Mouse (Mus musculus): ENCODE results near the gene Lrp5.

The Lrp5 gene

GRCm38 (mm10) chr19:3586540-3586939, 99.8 kb downstream of the Lrp5 start:
- Histone ChIP-seq H3K27me3 (ENCODE audit: control insufficient read depth, insufficient read depth, low read length, poor library complexity, severe bottlenecking) (no peaks in the 10 kb centered on the region), H3K36me3 (ENCODE audit: control insufficient read depth, insufficient read depth, low read length, poor library complexity, severe bottlenecking) (no peaks in the 10 kb centered on the region)
- peak; percentile 66 for DNase-seq (ENCODE audit: low read depth, low spot score)

GRCm38 (mm10) chr19:3586026-3586425, 100.3 kb downstream of the Lrp5 start:
- no peaks in the 10 kb centered on the region for H3K27me3 ChIP-seq (ENCODE audit: control insufficient read depth, insufficient read depth, low read length, poor library complexity, severe bottlenecking)
- no peak for DNase-seq (ENCODE audit: low read depth, low spot score)
- H3K36me3 ChIP-seq (ENCODE audit: control insufficient read depth, insufficient read depth, low read length, poor library complexity, severe bottlenecking): no peaks in the 10 kb centered on the region

- no peaks in the 10 kb centered on the region for H3K36me3 ChIP-seq (ENCODE audit: control insufficient read depth, insufficient read depth, low read length, poor library complexity, severe bottlenecking)
- no peaks in the 10 kb centered on the region for H3K27me3 ChIP-seq (ENCODE audit: control insufficient read depth, insufficient read depth, low read length, poor library complexity, severe bottlenecking)
- peak; percentile 68 for DNase-seq (ENCODE audit: low read depth, low spot score)
Observed at GRCm38 (mm10) chr19:3581326-3581725, 105.0 kb downstream of the Lrp5 start.

- DNase-seq (ENCODE audit: low read depth, low spot score): no peak
- Histone ChIP-seq H3K27me3 (ENCODE audit: control insufficient read depth, insufficient read depth, low read length, poor library complexity, severe bottlenecking) (no peaks in the 10 kb centered on the region), H3K36me3 (ENCODE audit: control insufficient read depth, insufficient read depth, low read length, poor library complexity, severe bottlenecking) (no peaks in the 10 kb centered on the region)
Observed at GRCm38 (mm10) chr19:3577911-3578290, 108.5 kb downstream of the Lrp5 start.

- Histone ChIP-seq H3K27me3 (ENCODE audit: control insufficient read depth, insufficient read depth, low read length, poor library complexity, severe bottlenecking) (no peaks in the 10 kb centered on the region), H3K36me3 (ENCODE audit: control insufficient read depth, insufficient read depth, low read length, poor library complexity, severe bottlenecking) (no peaks in the 10 kb centered on the region)
- DNase-seq (ENCODE audit: low read depth, low spot score): no peak
Observed at GRCm38 (mm10) chr19:3577265-3577910, 109.0 kb downstream of the Lrp5 start.

- Histone ChIP-seq H3K27me3 (ENCODE audit: control insufficient read depth, insufficient read depth, low read length, poor library complexity, severe bottlenecking) (no peaks in the 10 kb centered on the region), H3K36me3 (ENCODE audit: control insufficient read depth, insufficient read depth, low read length, poor library complexity, severe bottlenecking) (no peaks in the 10 kb centered on the region)
- no peak for DNase-seq (ENCODE audit: low read depth, low spot score)
Observed at GRCm38 (mm10) chr19:3576451-3577264, 109.7 kb downstream of the Lrp5 start.

GRCm38 (mm10) chr19:3575632-3576384, 110.6 kb downstream of the Lrp5 start, which contains the start of gene Ppp6r3:
Gene Ppp6r3, minus strand, starts transcription at chr19:3575749.
- peak; percentile 98 for DNase-seq (ENCODE audit: low read depth, low spot score)
- Histone ChIP-seq H3K27me3 (ENCODE audit: control insufficient read depth, insufficient read depth, low read length, poor library complexity, severe bottlenecking) (no peaks in the 10 kb centered on the region), H3K36me3 (ENCODE audit: control insufficient read depth, insufficient read depth, low read length, poor library complexity, severe bottlenecking) (0 out of 2 replicates have a peak, but pooled peaks cover 2% of the 10 kb centered on the region)

- Histone ChIP-seq H3K27me3 (ENCODE audit: control insufficient read depth, insufficient read depth, low read length, poor library complexity, severe bottlenecking) (no peaks in the 10 kb centered on the region), H3K36me3 (ENCODE audit: control insufficient read depth, insufficient read depth, low read length, poor library complexity, severe bottlenecking) (0 out of 2 replicates have a peak, but pooled peaks cover 2% of the 10 kb centered on the region)
- DNase-seq (ENCODE audit: low read depth, low spot score): no peak
Observed at GRCm38 (mm10) chr19:3575276-3575631, 111.1 kb downstream of the Lrp5 start.

GRCm38 (mm10) chr19:3574593-3575094, 111.7 kb downstream of the Lrp5 start:
- no peaks in the 10 kb centered on the region for H3K27me3 ChIP-seq (ENCODE audit: control insufficient read depth, insufficient read depth, low read length, poor library complexity, severe bottlenecking)
- H3K36me3 ChIP-seq (ENCODE audit: control insufficient read depth, insufficient read depth, low read length, poor library complexity, severe bottlenecking): 0 out of 2 replicates have a peak, but pooled peaks cover 2% of the 10 kb centered on the region
- peak; percentile 38 for DNase-seq (ENCODE audit: low read depth, low spot score)

- DNase-seq (ENCODE audit: low read depth, low spot score): no peak
- no peaks in the 10 kb centered on the region for H3K27me3 ChIP-seq (ENCODE audit: control insufficient read depth, insufficient read depth, low read length, poor library complexity, severe bottlenecking)
Observed at GRCm38 (mm10) chr19:3564309-3564708, 122.1 kb downstream of the Lrp5 start.

GRCm38 (mm10) chr19:3562752-3563151, 123.6 kb downstream of the Lrp5 start:
- Histone ChIP-seq H3K36me3 (ENCODE audit: control insufficient read depth, insufficient read depth, low read length, poor library complexity, severe bottlenecking) (no peaks in the 10 kb centered on the region), H3K27me3 (ENCODE audit: control insufficient read depth, insufficient read depth, low read length, poor library complexity, severe bottlenecking) (no peaks in the 10 kb centered on the region)
- DNase-seq (ENCODE audit: low read depth, low spot score): no peak

More at GRCm38 (mm10) chr19:3564309-3564708, 122.1 kb downstream of the Lrp5 start:
- no peaks in the 10 kb centered on the region for H3K36me3 ChIP-seq (ENCODE audit: control insufficient read depth, insufficient read depth, low read length, poor library complexity, severe bottlenecking)

- Histone ChIP-seq H3K27me3 (ENCODE audit: control insufficient read depth, insufficient read depth, low read length, poor library complexity, severe bottlenecking) (no peaks in the 10 kb centered on the region), H3K36me3 (ENCODE audit: control insufficient read depth, insufficient read depth, low read length, poor library complexity, severe bottlenecking) (no peaks in the 10 kb centered on the region)
- DNase-seq (ENCODE audit: low read depth, low spot score): no peak
Observed at GRCm38 (mm10) chr19:3562298-3562697, 124.1 kb downstream of the Lrp5 start.

GRCm38 (mm10) chr19:3556169-3556827, 130.1 kb downstream of the Lrp5 start:
- Histone ChIP-seq H3K36me3 (ENCODE audit: control insufficient read depth, insufficient read depth, low read length, poor library complexity, severe bottlenecking) (no peaks in the 10 kb centered on the region), H3K27me3 (ENCODE audit: control insufficient read depth, insufficient read depth, low read length, poor library complexity, severe bottlenecking) (no peaks in the 10 kb centered on the region)
- DNase-seq (ENCODE audit: low read depth, low spot score): no peak

GRCm38 (mm10) chr19:3554785-3555184, 131.6 kb downstream of the Lrp5 start:
- H3K27me3 ChIP-seq (ENCODE audit: control insufficient read depth, insufficient read depth, low read length, poor library complexity, severe bottlenecking): no peaks in the 10 kb centered on the region
- no peak for DNase-seq (ENCODE audit: low read depth, low spot score)
- no peaks in the 10 kb centered on the region for H3K36me3 ChIP-seq (ENCODE audit: control insufficient read depth, insufficient read depth, low read length, poor library complexity, severe bottlenecking)

Measured in splenic B cell, adult 2 months (primary cell).